Mouse (Mus musculus) bone marrow macrophage, adult 2 months (primary cell): ENCODE measurements around the gene Alk.

ENCODE experiments used
- CTCF ChIP-seq: IDR thresholded peaks from 2 replicates; pipeline ENCODE4 v1.5.1; 2012; ENCODE audit warnings: low read depth, mild to moderate bottlenecking, low read length, moderate library complexity
- POLR2A ChIP-seq: IDR thresholded peaks from 2 replicates; pipeline ENCODE4 v1.6.1; 2012; ENCODE audit warnings: mild to moderate bottlenecking, low read depth, low read length, borderline replicate concordance

GRCm38 (mm10) chr17:72285961-72286360 lies 318.5 kb downstream of the Alk start:
- TF ChIP-seq CTCF = no peak
- no peak for TF ChIP-seq POLR2A
